Mouse (Mus musculus): ENCODE measurements at regions not wholly inside any gene's neighbourhood (a gene's known extent, or its start where the extent isn't known, plus 50 kb on each side); places are given as distances from the start of the nearest gene placed in this dataset.

DNA sequence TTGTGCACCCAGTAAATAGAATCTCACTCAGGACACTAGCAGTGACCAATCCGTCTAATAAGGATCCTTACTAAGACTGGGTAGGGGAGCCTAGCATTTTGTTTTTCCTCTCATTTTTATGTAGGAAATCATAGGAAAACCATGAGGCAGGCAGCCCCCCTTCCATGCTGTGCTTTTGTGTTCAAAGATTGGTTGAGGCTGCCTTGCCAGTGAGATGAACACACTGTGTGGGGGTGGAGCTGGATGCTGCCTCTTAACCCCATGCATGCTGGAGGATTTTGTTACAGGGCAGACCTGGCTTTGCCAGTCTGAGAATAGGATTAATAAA lies 162.8 kb downstream of the Cmpk2 start:
- no peak for DNase-seq (ENCODE audit: low read depth, low spot score)

- DNase-seq (ENCODE audit: low read depth, low spot score) = no peak
Observed at GRCm38 (mm10) chr12:26631111-26631794, 162.2 kb downstream of the Cmpk2 start.

- DNase-seq (ENCODE audit: low read depth, low spot score) = no peak
Observed at GRCm38 (mm10) chr12:26621135-26621932, 152.3 kb downstream of the Cmpk2 start.

DNA sequence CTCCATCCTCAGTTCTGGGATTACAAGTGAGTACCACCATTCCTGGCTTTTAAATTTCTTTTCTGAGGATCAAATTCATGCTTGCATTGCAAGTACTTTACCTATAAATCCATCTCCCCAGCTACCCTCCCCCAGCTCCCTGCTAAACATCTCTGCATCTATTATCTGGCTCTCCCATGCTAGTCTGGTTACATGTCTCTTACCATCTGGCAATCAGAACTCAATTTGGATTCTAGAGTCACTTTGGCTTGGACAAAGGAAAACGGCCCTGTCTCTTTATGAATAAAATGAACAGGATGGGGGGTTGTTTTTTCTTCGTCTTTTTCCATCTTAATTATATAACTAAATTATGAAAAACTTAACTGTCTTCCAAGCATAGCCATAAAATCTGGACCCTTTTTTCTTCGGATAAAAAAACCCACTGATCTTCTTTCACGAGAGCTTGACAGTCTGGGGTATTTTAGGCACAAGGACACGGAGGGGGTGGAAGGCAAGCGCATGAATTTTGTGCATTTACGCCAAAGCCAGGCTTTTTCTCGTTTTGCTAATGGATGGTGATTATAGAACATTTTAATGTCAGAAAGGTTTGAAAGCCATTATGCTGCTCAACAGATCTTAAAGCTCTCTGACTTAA lies 151.6 kb downstream of the Cmpk2 start:
- no peak for DNase-seq (ENCODE audit: low read depth, low spot score)

- DNase-seq (ENCODE audit: low read depth, low spot score) = no peak
Observed at GRCm38 (mm10) chr12:26617969-26618368, 149.0 kb downstream of the Cmpk2 start.

DNA sequence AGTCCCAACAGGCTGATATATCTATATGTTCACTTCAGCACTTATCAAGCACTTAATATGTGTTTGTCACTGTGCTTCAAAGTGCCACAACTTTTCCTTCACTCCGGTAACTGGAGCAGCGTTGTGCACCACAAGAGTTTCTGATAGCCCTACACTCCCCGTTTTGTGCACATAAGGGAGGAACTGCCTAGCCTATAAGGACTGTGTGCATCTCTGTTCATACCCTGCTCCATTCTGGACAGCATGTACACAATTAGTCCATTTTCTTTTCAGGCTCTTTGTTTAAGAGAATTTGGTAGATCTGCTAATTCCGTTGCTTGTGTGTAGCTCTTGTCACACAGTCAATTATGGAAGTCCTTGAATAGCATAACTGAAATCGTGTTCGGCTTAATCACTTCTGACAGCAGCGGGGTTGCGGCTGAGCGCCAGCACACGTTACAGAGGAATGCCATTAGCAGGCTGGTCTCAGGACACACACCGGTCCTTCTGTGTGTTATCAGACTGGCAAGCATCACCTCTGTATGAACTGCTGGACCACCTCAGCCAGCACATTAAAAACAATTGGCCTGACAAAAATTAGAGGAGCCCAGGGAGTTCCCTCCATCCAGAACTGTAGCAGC lies 144.2 kb downstream of the Cmpk2 start:
- DNase-seq (ENCODE audit: low read depth, low spot score) = no peak

DNA sequence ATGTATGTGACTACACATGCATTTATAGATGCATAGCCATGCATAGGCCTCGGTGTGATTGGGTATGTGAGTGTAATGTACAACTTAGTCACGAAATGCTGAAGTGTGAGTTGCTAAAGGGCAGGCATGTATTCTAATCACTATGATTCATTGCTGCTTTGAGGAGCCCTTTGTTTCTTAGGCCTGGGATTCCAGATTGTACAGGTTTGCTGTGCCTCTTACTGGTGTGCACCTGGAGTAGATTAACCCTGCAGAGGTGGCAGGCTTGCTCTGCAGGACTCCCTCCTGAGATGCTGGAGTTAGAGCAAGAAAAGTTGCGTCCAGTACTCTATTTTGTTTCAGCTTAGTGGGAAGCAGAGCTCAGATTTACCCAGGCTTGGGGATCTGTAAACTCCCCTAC lies 141.1 kb downstream of the Cmpk2 start:
- peak; percentile 72 for DNase-seq (ENCODE audit: low read depth, low spot score)

DNA sequence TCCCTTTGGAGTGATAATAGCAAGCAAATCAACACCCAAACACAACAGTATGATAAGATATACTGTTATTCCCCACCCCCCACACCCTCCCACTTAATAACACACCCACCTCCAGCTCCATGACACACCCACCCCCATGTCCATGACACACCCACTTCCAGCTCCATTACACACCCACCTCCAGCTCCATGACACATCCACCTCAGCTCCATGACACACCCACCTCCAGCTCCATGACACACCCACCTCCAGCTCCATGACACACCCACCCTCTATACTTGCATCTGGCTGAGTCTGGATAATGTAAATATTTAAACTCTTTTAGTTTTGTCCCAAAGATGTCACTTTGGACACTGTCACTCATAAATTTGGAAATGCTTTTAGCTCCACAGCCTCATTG lies 129.5 kb downstream of the Cmpk2 start:
- no peak for DNase-seq (ENCODE audit: low read depth, low spot score)

DNA sequence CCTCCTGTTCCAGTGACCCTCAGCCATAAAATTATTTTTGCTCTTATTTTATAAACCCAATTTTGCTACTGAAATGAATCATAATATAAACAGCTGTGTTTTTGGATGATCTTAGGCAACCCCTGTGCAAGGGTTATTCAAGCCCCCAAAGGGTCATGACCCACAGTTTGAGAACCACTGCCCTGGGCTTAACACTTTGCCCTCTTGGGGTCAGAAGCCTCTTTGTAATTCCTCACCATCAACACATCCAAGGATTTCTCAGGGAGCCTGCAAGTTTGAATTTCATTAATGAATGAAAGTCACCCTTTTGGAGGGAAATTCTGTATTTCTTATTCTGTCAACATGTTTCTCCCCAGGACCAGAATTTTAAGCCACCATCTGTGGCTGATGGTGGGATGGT lies 123.1 kb downstream of the Cmpk2 start:
- no peak for DNase-seq (ENCODE audit: low read depth, low spot score)

GRCm38 (mm10) chr12:26589091-26589490 lies 120.1 kb downstream of the Cmpk2 start:
- no peak for DNase-seq (ENCODE audit: low read depth, low spot score)

DNA sequence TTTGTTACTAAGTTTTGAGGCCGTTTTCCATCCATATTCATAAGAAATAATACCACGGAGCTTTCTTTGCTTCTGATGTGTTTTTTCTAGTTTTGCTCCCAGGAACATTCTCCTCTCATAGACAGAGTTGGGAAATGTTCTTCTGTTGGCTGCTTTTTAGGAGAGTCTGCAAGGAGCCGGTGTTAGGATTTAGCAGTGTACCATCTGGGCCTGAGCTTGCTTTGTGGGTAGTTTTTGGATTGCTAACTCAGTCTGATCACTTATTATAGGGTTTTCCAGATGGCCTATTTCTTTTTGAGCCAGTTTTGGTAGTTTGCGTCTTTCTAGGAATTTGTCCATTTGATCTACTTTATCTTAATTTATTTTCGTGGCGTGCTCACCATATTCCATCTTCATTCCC lies 108.4 kb downstream of the Cmpk2 start:
- no peak for DNase-seq (ENCODE audit: low read depth, low spot score)

DNA sequence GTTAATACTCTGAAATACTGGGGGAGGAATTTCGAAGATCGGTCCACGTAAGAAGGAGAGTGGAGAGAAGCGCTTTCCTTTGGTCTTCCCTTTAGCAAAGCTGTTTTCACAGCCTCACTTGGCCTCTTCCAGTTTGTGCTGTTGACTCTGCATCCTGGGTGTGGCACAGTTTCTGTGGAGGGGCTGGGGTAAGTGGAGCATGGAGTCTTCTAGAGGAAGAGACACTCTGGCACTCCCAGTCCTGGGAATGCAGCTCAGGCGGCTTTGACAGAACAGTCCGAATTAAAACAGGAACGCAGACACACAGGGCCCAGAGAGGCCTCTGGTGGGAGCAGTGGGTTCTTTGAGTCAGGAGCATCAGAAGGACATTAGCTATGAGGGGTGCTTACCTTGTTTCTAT lies 102.6 kb downstream of the Cmpk2 start:
- DNase-seq (ENCODE audit: low read depth, low spot score) = no peak

DNA sequence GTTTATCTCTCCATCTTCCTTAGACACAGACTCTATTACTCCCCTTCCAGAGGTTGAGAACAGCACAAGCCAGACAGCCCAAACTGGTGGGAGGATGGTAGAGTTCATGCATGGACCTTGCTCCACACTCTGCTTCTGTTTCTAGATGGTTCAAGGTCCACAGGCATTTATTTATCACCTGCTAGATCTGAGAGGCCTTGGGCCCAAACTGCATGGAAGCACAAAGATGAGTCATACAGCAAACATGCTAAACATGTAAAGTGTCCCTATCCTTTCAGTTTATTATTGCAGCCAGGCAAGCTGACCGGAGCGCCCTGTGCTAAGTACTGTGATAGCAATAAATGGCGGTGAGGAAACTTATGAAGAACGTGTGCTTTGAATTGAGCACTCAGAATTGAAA lies 98.4 kb downstream of the Cmpk2 start:
- no peak for DNase-seq (ENCODE audit: low read depth, low spot score)

DNA sequence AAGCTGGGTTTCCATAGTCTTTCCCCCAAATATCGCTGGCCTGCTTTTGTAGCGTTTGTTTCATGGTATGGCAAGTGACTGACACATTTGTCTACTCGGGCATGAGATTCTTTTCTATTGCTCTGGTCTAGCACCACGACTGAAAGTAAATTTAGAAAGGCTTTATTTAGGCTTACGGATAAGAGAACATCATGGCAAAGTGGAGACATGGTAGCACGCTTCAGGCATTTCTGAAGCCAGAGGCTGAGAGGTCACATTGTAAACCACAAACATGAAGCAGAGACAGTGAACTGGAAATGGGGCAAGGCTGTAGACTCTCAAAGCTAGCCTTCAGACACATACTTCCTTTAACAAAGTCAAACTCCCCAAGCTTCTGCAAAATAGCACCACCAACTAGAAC lies 93.9 kb downstream of the Cmpk2 start:
- no peak for DNase-seq (ENCODE audit: low read depth, low spot score)

DNA sequence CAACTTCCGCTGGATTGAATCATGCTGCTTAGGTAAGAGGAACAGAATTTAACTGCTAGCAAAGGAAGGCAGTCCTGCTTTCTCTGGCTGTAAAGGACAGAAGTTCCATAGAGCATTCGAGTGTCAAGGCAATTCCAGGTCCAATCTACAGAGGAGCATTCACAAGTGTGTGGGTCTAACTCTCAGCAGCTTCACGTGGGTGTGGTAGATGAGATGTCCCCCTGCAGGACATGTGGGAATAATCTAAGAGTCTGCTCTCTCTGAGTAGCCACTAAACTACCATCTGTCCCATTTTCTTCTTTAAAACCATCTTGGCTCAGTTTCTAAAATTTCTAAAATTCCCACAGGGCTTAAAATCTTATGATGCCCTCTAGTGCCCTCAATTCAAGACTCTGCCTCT lies 90.6 kb downstream of the Cmpk2 start:
- DNase-seq (ENCODE audit: low read depth, low spot score) = no peak

GRCm38 (mm10) chr12:26557411-26557810 lies 88.4 kb downstream of the Cmpk2 start:
- DNase-seq (ENCODE audit: low read depth, low spot score) = no peak

- DNase-seq (ENCODE audit: low read depth, low spot score) = no peak
Observed at GRCm38 (mm10) chr12:26551168-26551926, 82.3 kb downstream of the Cmpk2 start.

- DNase-seq (ENCODE audit: low read depth, low spot score) = no peak
Observed at GRCm38 (mm10) chr12:26547466-26547865, 78.5 kb downstream of the Cmpk2 start.

GRCm38 (mm10) chr12:26546361-26546760 lies 77.4 kb downstream of the Cmpk2 start:
- no peak for DNase-seq (ENCODE audit: low read depth, low spot score)

DNA sequence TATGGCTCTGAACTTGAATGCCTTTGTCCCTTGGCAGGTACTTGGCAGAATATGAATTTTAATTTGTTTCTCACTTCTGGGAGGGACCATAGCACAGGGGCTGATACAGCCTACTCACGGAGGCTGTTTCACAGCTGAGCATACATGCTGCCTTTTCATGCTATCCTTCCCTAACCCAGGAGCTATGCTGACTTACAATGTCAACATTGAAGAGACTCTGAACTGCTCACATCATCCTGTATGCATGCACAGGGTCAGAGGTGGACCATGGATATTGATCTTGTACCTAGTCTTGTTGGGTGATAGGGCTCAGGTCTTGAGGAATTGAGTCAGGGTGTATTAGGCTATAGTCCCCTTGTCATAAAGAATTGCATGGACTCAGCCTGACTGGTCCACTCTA lies 74.5 kb downstream of the Cmpk2 start:
- no peak for DNase-seq (ENCODE audit: low read depth, low spot score)

- no peak for DNase-seq (ENCODE audit: low read depth, low spot score)
Observed at GRCm38 (mm10) chr12:26542451-26542850, 73.4 kb downstream of the Cmpk2 start.

Measured in forelimb bud, embryonic 11.5 days (tissue).